Mouse (Mus musculus): ENCODE measurements at regions not wholly inside any gene's neighbourhood (a gene's known extent, or its start where the extent isn't known, plus 50 kb on each side); places are given as distances from the start of the nearest gene placed in this dataset.

DNA sequence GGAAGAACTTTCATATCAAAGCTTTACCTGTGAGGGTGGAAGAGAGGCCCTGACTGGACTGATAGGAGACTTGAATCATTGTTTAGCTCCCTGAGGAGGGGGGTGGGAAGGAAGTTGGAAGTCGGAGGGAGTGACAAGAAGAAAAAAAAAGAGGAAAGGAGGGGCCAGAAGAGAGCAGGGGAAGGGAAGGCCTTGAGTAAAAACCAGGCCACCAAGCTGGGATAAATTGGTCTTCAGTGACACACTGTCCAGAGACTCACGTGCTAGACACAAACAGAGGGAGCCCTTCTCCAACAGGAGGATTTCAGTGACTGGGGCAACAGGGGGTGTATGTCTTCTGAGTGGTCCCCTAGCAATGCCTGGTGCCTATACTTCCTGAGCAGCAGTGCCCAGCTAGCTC, 172.9 kb downstream of the Dact1 start:
- no peak for DNase-seq

DNA sequence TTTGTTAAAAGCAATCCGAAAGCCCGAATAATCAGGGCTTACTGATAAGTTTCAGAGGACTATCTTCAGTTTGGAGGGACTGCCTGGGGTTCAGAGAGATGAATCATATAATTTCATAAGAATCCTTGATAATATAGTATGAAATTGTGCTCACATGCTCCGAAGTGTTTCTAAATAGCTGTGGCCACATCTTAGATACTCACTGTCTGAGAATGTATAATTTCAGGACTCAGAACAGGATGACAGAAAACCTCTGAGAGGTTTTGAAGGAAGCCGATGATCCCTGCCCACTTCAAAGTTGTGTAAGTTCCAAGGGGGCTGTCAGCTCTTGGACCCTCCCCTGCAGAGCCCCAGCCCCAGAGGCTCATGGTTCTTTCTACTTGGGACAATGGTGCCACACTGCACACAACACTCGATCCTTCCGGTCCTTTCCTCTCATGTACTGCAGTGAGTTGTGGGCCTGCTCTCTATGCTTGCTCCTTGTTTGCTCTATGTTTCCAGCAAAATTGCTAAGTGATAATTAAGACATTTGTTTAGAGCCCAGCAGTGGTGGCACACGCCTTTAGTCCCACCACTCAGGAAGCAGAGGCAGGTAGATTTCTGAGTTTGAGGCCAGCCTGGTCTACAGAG, 174.0 kb downstream of the Dact1 start:
- no peak for DNase-seq

GRCm38 (mm10) chr12:71484286-71484685, 174.6 kb downstream of the Dact1 start:
- no peak for DNase-seq

GRCm38 (mm10) chr12:71486078-71486477, 176.4 kb downstream of the Dact1 start:
- no peak for DNase-seq

DNA sequence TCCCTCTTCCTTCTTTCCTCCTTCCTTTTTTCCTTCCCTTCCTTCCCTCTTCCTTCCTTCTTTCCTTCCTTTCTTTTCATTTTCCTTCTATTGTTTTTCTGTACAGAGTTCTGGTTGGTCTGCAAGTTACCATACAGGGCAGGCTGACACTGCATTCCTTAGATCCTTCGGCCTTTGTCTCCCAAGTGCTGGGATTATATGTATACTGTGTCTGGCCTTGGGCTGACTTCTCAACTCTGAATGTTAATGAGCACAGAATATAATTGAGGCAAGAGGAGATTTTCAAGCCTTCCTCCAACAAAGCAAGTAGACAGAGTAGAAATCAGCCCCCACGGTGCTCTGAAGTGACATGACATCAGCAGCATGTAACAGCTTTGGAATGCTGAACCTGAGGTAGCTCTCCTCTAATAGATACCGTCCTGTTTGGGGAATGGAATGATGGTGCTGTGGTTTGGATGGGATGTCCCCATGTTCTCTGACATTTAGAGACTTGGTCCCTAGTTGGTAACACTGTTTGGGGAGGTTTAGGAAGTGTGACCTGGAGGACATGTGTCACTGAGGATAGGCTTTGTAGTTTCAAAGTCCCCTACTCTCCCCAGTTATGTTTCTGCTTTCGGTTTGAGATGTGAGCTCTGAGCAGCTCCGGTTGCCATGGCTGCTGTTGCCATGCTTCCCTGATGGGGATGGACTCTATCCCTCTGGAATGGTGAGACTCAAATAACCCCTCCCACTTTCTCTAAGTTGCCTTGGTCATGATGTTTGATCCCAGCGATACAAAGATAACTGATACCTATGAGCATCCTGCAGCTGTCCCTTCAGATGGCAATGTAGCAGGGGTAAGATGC, 178.1 kb downstream of the Dact1 start:
- DNase-seq: no peak

- DNase-seq: no peak
These were observed 179.6 kb downstream of the Dact1 start for GRCm38 (mm10) chr12:71489295-71489694.

DNA sequence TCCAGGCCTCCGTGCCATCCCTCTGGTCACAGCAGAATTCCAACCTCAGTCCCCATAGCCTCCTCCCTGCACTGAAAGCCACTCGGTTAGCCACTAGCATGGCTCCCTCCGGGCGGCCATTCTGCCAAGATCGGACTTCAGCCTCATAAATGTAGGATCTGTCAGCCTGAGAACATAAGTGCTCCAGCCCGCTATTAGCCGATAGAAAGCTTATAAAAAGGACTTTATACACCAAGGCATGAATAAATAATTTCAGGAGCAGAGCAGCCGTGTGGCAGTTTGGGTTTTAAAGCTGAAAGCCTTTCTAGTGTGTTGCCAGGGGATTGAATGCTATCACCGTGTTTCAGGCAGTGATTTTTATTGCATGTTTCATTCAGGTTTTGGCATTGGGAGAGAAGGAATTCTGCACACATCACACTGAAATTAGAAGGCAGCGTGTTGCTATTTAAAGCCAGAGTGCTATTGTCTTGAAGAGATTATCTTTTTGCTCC, 185.2 kb downstream of the Dact1 start:
- DNase-seq: no peak

- DNase-seq: no peak
These were observed 188.8 kb downstream of the Dact1 start for GRCm38 (mm10) chr12:71498246-71499029.

- DNase-seq: no peak
These were observed 191.7 kb downstream of the Dact1 start for GRCm38 (mm10) chr12:71501299-71501810.

DNA sequence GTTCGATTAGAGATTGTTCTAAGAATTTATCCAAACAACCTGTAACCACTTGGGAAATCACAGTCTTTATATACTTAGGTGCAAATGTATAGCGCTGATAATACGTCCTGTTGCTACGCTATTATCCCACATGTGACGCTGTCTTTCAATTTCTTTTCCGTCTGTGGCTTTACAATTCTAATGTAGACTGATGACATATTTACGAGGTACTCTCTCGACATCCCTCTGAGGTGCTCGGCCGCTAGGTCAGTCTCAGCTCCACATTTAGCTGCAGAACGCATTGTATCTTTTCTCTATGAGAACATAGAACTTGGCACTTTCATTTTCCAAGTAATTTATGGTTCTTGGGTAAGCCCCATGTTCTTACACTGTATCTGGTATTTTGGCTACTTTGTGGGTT, 193.6 kb downstream of the Dact1 start:
- DNase-seq: no peak

- DNase-seq: no peak
These were observed 196.5 kb downstream of the Dact1 start for GRCm38 (mm10) chr12:71506206-71506605.

DNA sequence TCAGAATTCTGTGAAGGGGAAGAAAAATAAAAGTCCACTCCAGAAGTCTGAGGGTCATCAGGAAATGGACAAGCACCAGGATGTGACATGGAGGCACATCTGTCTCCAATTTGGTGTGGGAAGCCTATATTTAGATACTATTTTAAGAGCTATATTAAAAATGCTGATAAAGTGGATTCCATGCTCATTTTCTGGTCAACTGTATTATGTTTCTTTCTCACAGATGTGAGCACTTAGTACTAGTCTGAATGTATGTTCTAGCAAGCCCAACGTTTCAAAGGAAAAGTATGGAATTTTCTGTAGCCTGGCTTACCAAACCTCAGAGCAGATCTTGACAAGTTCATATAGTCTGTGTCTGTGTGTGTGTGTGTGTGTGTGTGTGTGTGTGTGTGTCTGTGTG, 197.0 kb downstream of the Dact1 start:
- no peak for DNase-seq

DNA sequence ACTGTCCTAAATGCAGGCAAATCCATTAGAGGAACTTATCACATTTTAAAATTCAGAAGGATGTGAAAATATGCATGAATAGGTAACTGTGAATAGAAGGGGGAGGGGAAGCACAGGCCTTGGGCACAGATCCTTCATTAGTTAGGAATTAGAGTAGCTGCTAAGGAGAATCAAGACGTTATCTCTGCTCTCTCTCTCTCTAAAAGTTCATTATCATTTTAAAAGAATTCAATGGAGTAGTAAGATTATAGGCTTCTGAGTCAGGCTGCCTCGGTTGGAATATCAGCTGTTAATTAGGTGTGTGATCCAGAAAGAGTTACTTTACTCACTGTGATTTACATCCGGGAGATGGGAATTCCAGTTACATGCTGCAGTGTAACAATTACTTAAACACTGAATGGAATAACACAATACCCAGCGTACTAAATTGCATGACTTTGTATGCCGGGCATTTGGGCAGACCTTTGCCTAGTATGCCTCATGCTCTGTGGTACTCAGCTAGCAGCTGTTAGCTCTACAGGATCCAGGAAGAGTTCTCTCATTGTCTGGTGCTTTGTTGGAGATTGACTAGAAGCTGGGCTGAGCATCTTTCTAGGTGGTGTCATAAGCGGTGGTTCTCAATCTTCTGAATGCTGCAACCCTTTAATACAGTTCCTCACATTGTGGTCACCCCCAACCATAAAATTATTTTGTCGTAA, 203.4 kb downstream of the Dact1 start:
- peak; percentile 34 for DNase-seq

- no peak for DNase-seq
These were observed 209.8 kb downstream of the Dact1 start for GRCm38 (mm10) chr12:71519520-71519919.

DNA sequence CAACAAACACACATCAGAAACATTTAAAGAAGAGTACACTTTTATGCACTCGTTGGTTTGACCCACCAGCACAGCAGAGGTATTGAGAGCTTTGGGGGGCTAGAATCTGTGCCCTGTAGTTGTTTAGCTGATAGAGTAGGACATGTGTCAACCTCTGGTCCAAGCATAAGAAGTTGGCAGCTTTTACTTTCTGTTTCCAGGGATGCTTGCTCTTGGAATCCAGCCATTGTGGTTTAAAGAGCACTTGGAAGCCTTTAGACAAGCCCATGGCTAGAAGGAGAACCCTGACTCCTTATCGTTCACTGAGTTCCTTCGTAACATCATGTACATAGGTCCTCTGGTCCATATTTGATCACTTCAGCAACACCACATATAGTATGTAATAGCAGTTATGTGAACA, 212.3 kb downstream of the Dact1 start:
- no peak for DNase-seq

GRCm38 (mm10) chr12:71522451-71522850, 212.8 kb downstream of the Dact1 start:
- peak; percentile 36 for DNase-seq

DNA sequence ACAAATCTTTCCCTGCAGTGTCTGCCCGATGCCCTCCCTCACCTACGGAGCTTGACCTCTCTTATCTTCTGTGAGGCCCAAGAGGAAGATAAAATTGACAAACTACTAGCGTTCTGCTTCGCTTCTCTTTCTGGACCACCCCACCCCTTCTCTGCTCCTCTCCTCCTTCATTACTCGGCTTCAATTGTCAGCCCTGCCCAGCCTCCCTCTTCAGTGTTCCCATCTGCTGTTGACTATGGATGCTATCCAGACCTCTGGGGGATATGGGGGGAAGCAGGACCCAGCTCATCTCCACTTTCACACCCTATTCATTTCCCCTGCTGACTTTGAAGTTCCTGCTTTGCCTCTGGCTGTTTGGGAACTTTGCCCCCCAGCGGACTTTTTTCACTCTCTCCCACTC, 214.5 kb downstream of the Dact1 start:
- no peak for DNase-seq

DNA sequence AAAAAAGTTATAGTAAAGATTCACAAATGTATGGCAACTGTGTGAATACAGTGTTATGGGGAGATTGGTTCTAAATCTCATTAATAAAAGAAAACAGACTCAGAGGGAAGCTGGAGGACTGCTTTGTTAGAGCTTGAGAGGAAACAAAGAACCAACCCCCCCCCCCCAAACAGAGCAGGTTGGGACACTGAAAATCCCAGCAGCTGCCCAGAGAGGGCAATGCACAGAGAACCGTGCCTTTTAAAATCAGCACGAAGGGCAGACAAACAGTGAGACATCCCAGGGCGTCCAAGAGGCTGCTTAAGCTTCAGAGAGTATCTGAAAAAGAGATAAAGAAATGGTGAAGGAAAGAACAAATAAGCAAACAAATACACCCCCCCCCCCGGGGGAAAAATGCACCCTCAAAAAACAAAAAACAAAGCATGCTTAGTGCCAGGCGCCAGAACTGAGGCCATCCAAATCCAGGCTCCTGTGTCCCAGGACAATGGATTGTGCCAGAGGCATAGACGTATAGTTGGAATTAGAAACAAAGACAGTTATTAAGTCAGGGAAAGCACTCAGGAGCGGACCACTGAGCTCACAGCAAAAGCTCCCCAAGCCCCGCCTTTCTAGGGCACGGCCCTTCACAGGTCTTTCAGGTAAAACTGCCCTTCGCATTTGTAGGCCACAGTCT, 215.7 kb downstream of the Dact1 start:
- DNase-seq: no peak

DNA sequence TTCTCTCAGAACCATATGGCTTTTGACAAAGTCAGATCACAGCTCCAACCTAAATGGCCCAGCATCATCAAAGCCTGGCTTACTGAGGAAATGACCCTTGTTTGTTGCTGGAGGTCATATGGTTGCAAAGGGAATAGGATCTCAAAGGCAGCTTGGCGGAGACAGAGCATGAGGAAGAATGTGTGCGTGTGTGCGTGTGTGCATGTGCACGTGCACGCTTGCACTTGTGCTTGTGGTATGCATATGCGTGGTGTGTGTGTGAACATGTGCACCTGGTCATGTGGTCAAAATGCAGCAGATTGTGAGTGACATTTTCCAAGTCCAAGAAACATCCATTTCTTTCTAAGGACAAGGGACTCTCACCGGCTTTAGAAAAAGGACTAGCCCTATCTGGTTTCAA, 216.9 kb downstream of the Dact1 start:
- DNase-seq: no peak

GRCm38 (mm10) chr12:71532161-71532560, 222.5 kb downstream of the Dact1 start:
- DNase-seq: no peak

GRCm38 (mm10) chr12:71532708-71533450, 223.2 kb downstream of the Dact1 start:
- no peak for DNase-seq
